Mouse (Mus musculus) neutrophil, adult 65 days (primary cell): Measurements from ENCODE around the gene Ttc30b. TPM values are rescaled to one million over a fixed set of nuclear protein-coding genes. Genes with fewer than 3 reads are reported as not detected.

Experiments used
- total RNA-seq: library from RNA; stranded (reverse); gene quantifications from 2 replicates; pipeline ENCODE4 v1.2.4, GENCODE M21; 2023

Gene Ttc30b
- 1.7 TPM in 2 replicates for total RNA-seq

DNA sequence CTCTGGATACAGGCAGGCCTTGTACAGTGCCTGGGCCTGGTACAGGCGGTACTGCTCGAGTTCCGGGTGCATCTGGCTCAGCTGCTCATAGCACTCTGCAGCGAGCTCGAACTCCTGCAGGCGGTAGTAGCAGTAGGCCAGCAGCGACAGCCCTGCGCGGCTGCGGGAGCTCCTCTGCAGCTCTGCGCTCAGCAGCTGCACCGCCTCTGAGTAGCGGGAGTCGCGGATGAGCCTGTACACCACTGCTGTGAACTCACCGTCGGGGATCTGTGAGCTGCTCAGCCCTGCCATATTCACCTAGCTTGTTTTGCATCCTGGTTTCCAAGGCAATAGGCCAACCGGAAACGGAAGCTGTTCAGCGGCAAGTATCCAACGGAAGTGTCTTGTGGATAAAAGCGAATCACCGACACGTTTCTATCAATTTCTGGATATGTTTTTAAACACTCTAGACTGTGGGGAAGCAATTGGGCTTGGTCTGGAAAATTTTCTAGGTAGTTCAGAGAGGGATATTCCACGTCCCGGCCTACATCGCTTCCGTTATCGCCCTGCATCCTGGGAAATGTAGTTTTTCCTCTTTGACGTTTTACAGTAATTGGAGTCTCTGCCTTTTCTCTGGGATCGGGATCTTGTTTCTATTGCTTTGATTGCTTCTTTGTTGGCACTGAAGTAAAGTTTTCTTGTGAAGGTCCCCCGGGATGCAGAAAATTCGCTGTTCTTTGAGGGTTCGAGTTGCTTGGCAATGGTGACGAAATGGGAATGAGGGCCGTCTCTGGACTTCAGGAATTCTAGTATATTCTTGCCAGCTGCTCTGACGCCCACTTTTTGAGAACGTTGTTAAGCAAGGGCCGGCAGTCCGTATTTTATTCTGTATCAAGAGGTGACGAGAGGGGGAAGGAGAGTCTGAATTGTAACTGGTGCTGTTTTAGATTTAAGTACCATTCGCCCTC, at the start of gene Ttc30b:
TSS of gene Ttc30b (minus strand) at position 469 of the 947 bp plus-strand sequence.

DNA sequence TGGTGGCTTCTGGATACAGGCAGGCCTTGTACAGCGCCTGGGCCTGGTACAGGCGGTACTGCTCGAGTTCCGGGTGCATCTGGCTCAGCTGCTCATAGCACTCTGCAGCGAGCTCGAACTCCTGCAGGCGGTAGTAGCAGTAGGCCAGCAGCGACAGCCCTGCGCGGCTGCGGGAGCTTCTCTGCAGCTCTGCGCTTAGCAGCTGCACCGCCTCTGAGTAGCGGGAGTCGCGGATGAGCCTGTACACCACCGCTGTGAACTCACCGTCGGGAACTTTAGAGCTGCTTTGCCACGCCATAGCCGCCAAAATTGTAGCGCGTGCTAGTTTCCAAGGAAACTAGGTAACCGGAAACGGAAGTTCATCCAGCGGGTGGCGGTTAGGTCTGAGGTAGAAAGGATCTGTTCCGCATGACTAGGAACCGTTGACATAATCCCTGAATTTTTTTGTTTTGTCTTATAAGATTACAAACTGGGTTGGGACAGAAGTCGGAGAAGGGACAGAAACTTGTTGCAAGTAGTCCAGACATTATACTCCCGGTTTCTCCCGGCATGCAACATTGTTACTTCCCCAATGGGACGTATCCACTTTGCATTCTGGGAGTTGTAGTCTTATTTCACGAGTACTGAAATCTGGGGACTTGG, 43.2 kb upstream of the Ttc30b start, which contains the start of gene Ttc30a1:
TSS of gene Ttc30a1 (minus strand) at position 528 of the 642 bp plus-strand sequence.

DNA sequence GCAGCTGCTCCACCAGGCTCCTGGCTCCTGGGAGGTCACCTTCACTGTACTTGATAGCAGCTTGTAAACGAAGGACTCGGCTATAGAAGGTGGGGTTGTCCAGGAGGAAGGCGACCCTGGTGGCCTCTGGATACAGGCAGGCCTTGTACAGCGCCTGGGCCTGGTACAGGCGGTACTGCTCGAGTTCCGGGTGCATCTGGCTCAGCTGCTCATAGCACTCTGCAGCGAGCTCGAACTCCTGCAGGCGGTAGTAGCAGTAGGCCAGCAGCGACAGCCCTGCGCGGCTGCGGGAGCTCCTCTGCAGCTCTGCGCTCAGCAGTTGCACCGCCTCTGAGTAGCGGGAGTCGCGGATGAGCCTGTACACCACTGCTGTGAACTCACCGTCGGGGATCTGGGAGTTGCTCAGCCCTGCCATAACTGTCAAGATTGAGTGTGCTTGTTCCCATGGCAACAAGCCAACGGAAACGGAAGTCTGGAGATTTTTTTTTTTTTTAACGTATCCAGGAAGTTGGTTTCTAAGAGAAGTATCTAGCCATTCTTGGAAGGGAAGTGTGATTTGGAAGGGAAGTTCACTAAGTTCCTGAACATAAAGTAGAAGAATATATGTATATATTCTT, 39.5 kb upstream of the Ttc30b start, which contains the start of gene Ttc30a2:
TSS of gene Ttc30a2 (minus strand) at position 419 of the 617 bp plus-strand sequence.

Other genes starting within 250 kb of the Ttc30b start
- gene Nfe2l2, start 233.9 kb downstream of the Ttc30b start, total RNA-seq: 186 and 195 TPM in 2 replicates
- 105 and 117 TPM in 2 replicates for gene Agps, start 106.4 kb downstream of the Ttc30b start, total RNA-seq
- 0.54 and 0.95 TPM in 2 replicates for gene Ttc30a2, start 39.6 kb upstream of the Ttc30b start, total RNA-seq
- gene Ttc30a1, start 43.4 kb upstream of the Ttc30b start, total RNA-seq: 1.0 and 1.1 TPM in 2 replicates